Mouse (Mus musculus) gastrocnemius, postnatal 36 days (tissue): ENCODE measurements around the gene Atad3a. TPM values are rescaled to one million over a fixed set of nuclear protein-coding genes. Genes with fewer than 3 reads are reported as not detected.
A peak's percentile ranks its signal among the peaks of the same experiment; 100 is the strongest.
"Not testable (repeated sequence)": the region's sequence is repeated elsewhere in the genome, so short reads cannot be mapped to it uniquely, and the experiment has no call there.

Experiments used
- DNase-seq, 2 experiments: peaks; one replicate each; pipeline ENCODE4 v3.0.0; 2022
- intact Hi-C: fragments of 180-260 bp; cut with DNase I; formaldehyde crosslinking; loops from one replicate; pipeline ENCODE4 v1.15.1; 2025
- total RNA-seq, 2 experiments: library from RNA; stranded (reverse); gene quantifications; 2 replicates each; pipeline ENCODE4 v1.2.3; 2021

Atad3a gene
- total RNA-seq, 2 experiments from 2014 or later, result 23.7 to 26.6 TPM

DNA sequence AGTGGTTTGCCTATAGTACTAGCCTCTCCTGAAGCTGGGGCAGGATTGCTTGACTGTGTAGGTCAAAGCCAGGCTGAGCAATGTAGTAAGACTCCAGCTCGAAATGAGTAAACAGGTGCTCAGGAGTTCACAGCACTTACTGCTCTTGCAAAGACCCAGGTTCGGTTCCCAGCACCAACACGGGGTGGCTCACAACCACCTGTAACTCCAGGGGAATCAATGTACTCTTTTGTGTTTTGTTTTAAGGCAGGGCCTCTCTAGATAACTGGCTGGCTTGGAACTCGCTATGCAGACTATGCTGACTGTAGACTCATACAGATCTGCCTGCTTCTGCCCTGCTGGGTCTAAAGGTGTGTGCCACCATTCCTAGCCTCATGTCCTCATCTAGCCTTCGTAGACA is 18.2 kb downstream of the Atad3a start:
- intact Hi-C loops, result no loop called here
- DNase-seq, result no peak

DNA sequence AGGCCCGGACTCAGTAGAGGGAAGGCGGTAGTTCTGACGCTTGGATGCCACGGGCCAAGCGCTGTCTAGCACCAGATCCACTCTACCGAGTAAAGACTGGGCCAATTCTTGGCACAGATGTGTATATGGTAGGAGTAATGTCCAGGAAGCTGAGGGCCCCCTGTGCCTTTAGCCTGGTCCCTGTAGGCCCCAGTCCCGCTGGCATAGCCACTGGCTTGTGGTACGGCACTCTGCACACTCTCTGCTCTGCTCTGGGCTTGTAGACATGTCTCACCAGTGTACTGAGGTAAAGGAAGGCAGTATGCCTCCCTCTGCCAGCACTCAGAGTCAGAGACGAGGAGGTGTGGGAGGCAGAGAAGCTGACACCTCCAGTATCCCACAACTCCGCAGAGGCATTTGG is 20.2 kb downstream of the Atad3a start:
- DNase-seq, intact Hi-C loops: not testable (repeated sequence)

GRCm38 (mm10) chr4:155739741-155740636 is 20.9 kb downstream of the Atad3a start:
- intact Hi-C loops, result no loop called here
- DNase-seq, result no peak

DNA sequence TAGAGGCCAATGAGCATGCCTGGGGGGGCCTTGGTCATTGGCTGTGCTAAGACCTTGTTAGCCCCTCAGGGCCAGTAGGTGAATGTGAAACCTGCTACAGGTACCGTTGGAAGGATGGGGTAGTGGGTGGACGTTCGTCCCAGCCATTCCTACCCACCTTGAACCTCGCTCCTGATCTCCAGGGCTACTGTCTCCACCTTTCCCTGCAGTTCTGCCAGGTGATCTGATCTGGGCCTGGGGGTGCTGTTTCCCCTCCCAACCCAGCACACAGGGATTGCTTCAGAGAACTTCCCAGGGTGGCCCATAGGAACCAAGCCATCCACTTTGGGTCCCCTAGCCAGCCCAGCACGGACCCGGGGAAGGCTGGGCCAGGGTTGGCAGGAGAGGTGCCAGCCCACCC is 21.7 kb downstream of the Atad3a start:
- DNase-seq, result no peak
- intact Hi-C loops, result no loop called here

DNA sequence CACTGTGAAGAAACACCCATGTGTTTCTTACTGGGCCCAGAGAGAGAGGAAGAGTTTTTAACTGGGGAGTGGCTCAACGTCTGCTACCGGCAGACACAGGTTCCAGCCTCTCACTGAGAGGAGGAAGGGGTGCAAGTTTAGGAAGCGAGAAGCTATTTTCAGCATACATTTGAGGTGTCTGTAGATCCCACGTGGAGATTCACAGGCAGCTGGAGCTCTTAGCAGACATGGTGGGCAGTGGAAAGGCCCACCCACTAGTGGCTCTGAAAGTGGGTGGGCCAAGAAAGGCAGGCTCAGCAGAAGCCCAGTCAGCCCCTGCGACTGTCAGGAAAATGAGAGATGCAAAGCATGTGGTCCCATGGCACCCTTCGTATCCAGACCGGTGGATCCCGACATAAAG is 22.6 kb downstream of the Atad3a start:
- intact Hi-C loops, result no loop called here
- no peak for DNase-seq

DNA sequence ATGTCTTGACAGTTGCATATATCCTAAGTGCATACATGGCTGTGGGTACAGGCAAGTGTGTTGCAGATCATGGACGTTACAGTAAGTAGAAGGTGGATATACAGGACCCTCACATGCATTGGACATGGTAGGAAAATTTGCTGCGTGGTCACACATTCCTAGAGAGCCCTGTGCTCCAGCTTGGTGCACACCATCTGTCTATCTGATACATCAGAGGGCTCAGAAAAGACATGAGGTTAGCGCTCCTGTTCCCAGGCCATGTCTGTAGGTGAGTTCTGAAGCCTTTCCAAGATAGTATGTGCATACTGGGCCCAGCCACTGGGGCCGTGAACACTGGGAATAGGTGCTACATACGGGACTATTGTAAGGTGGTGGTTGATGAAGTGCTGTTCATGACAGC is 24.5 kb downstream of the Atad3a start:
- intact Hi-C loops, result no loop called here
- DNase-seq, result no peak

DNA sequence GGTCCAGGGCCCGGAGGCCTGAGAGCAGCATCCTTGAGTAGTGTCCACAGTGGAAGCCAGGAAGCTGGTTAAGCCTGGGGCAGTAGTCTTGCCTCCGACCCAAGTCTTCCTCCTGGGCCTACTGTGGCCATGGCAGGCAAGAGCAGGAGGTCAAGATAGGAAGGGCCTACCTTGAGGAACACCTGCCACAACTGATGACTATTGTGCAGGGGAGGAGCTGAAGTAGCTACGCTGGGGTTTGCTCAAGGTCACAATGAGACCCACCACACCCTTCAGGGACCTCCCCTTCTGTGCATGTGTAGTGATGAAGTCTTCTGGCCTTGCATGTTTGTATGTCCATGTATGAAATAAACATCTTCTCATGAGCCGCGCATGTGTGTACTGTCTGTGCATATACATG is 25.1 kb downstream of the Atad3a start:
- intact Hi-C loops, result no loop called here
- no peak for DNase-seq

DNA sequence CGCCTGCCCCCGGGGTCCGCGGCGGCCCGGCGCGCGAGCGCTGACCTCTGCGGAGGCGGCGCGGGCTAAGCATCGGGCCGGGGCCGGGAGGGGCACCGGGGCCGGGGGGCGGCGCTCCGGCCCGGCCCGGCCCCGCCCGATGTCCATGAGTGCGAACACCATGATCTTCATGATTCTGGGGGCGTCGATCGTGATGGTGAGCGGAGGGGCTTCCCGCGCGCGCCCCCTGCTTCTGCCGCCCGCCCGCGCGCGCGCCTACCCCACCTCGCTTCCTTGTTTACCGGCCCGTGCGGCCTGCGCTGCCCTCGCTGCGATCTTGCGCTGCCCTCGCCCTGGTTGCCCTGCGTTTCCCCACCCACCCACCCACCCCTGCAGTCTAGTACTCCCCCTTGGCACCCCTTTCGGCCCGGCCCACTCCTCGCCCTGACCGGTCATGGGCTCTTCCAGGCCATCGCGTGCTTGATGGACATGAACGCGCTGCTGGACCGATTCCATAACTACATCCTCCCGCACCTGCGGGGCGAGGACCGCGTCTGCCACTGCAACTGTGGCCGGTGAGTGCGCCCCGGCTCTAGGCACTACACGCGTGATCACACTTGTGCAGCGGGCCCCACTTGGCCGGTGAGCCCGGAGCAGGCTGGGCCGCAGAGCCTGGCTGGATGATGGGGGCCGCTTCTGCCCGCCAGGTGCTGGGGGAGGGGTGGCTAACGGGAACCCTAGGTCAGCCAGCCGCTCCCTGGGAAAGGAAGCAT is 25.8 kb downstream of the Atad3a start:
- peak; percentile 31 to 43 for DNase-seq
- intact Hi-C loops, result no loop called here

DNA sequence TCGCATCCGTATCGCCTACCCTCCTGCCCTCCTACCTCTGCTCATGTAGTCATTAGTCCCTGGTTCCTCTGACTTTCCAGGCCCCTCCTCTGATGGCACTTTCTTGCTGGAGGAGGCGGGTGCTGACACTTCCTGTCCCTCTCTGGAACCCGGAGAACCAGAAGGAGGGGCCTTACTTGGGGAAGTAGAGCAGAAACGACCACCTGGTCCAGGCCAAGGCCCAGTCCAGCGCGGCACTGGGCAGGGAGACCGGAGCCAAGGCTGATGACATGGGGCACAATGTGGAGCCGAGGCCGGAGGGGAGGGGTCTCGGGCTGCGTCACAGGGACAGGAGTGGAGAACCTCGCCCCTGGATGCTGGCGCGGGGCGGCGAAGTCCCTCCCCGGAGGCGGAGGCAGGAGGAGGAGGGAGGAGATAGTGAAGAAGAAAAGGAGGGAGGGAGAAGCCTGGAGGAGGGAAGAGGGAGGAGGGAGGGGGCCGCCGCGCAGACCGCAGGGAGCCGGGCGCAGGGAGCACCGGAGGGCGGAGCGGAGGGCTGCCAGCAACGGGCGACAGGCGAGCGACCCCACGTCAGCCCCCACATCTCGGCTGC is 26.4 kb downstream of the Atad3a start, which contains the start of gene Tmem240:
Tmem240 (plus strand) TSS at position 451 of the 592 bp plus-strand sequence.
- peak; percentile 81 to 86 for DNase-seq
- intact Hi-C loops, result no loop called here

GRCm38 (mm10) chr4:155733267-155733666 is 27.6 kb downstream of the Atad3a start:
- DNase-seq, result no peak
- intact Hi-C loops, result no loop called here

GRCm38 (mm10) chr4:155727993-155728392 is 32.9 kb downstream of the Atad3a start:
- intact Hi-C loops, result no loop called here
- DNase-seq, result no peak

DNA sequence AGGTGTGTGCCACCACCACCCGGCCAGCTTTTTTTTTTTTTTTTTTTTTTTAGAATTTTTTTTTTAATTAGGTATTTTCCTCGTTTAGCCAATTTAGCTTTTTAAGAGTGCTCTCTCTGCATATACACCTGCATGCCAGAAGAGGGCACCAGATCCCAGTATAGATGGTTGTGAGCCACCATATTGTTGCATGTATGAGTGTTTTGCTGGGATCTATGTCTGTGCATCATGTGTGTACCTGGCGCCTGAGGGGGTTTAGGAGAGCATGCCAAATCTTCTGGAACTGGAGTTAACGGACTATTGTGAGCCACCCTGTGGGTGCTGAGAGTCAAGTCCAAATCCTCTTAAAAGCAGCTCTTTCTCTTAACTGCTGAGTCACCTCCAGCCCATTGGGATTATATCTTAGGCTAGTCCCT is 39.2 kb downstream of the Atad3a start:
- DNase-seq, result no peak
- intact Hi-C loops, result loop anchor here (5.0 kb wide), 1 partner anchor 46 kb away; no protein-coding TSS in a partner anchor

DNA sequence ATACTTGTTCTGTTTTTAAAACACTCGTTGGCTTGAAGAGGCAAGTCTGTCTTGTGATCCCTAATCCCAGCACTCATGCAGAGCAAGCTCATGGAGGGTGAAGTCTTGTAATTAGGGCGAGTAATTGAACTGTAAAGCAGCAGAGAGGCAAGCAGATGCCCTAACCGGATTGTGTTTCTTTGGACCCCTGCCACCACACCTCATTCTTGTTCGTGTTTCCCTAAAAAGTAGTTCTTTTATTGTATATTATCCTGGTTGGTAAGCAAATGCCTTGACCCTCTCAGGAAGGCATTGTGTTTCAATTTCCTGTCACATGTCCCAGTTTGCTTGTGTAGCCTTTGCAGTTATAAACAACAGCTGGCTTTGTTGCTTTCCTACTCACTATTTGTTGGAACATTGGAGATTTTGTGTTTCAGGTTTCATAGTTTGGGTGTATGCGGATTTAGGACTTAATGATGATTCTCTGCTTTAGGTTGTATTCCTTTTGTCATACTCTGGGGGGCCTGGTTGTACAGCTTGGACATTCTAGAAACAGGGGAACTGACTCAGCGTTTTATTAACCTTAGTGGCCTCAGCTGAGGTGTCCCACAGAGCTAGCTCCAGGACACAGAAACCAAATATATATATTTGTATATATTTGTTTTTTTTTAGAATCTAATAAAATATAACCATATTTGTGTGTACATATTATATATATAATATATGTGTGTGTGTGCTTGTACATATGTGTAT is 50.2 kb downstream of the Atad3a start:
- intact Hi-C loops, result no loop called here
- no peak for DNase-seq

GRCm38 (mm10) chr4:155708988-155709387 is 51.9 kb downstream of the Atad3a start:
- intact Hi-C loops, result no loop called here
- DNase-seq, result no peak

DNA sequence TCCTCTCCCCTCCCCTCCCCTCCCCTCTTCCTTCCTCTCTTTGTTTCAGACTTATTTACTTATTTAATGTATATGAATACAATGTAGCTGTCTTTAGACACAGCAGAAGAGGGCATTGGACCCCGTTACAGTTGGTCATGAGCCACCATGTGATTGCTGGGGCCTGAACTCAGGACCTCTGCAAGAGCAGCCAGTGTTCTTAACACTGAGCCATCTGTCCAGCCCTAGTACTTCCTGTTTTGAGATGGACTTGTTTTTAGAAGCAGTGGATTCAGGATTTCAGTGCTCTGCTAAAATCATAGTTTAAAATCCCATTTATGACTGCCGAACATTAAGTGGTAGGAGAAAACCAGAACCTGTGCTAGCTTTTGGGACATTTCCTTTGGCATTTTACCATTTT is 52.3 kb downstream of the Atad3a start:
- no peak for DNase-seq
- intact Hi-C loops, result no loop called here

DNA sequence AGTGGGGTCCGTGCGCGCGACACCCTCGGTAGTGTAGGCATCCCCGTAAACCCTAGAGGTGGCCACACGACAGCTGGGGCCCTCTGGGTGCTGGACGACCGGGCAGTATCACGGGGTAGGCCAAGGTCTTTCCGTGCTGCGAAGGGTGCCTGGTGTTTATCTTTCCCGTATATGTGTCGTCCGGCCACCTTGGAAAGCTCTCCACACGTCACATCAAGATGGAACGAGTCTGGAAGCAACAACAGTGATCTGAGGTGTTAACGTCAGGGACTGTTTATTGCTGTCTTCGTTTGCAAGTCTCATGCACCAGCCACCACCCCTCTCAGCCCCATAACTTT is 55.3 kb downstream of the Atad3a start:
- no peak for DNase-seq
- intact Hi-C loops, result no loop called here

DNA sequence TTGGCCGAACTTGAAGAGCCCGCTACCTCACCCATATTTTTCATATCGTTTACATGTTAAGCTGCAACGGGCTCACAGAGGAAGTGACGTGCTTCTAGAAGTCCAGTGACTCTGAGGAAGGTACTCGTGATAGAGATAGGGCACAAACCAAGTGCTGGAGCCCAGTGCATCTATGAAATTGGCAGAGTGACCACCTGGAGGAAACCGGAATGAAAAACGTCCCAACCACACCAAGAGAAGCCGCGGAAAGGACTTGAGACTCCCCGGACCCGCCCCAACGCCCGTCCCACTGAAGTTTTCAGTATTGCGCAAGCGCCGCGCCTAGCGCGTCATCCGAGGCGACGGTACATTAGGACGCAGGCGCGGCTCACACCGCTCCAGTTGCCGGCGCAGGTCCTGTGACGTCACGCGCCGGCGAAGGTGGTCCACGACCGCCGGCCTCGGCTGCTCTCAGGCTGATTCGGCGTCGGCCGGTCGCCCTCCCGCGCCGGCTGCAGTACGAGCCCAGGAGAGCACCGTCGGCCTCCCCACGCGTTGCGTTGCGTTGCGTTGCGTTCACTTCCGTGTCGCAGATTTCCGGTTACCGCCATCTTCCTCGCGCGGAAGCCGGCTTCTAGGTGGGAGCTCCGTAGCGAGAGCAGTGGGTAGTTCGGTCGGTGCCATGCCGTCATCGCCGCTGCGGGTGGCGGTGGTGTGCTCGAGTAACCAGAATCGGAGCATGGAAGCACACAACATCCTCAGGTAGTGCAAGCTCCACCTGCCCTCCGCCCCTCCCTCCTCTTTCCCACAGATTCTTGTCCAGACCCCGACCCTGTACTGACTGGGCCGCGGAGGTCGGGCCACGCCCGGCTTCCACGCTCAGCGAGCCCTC is 55.9 kb downstream of the Atad3a start, which contains the start of gene Ssu72:
Ssu72 (plus strand) TSS at position 80 of the 871 bp plus-strand sequence.
- peak; percentile 87 to 97 for DNase-seq
- intact Hi-C loops, result no loop called here

- no peak for DNase-seq
- intact Hi-C loops, result no loop called here
These were observed 57.4 kb downstream of the Atad3a start for GRCm38 (mm10) chr4:155703425-155703929.

GRCm38 (mm10) chr4:155700425-155700824 is 60.5 kb downstream of the Atad3a start:
- intact Hi-C loops, result no loop called here

More at GRCm38 (mm10) chr4:155700425-155700824, 60.5 kb downstream of the Atad3a start:
- no peak for DNase-seq
